Mouse (Mus musculus): ENCODE results near the gene Rab4a.

- no peak for TF ChIP-seq CTCF (IDR thresholded peaks at IDR 0.05; ENCODE audit: low read depth)
- no peak for TF ChIP-seq EP300 (IDR thresholded peaks at IDR 0.05; ENCODE audit: low read depth)
Observed at GRCm38 (mm10) chr8:123845114-123845513, 39.3 kb downstream of the Rab4a start.
